Mouse (Mus musculus): ENCODE measurements around the gene Rasa2. TPM values are rescaled to one million over a fixed set of nuclear protein-coding genes. Genes with fewer than 3 reads are reported as not detected.
A peak's percentile ranks its signal among the peaks of the same experiment; 100 is the strongest.
"Not testable (repeated sequence)": the region's sequence is repeated elsewhere in the genome, so short reads cannot be mapped to it uniquely, and the experiment has no call there.

Rasa2 gene
- total and polyA plus RNA-seq, 2 experiments from 2014 or later, result 6.9 to 38.9 TPM

GRCm38 (mm10) chr9:96543643-96544640, 87.5 kb downstream of the Rasa2 start:
- Histone ChIP-seq H3K4me3 (ENCODE audit: low read depth, low read length) (peak overlapping the region; percentile 36), H3K27me3 (ENCODE audit: control insufficient read depth, insufficient read depth, low read length) (no peaks in the 10 kb centered on the region), H3K9me3 (replicated peaks; ENCODE audit: control insufficient read depth, low read length) (no peaks in the 10 kb centered on the region), H3K4me1 (ENCODE audit: control insufficient read depth, insufficient read depth) (no peaks in the 10 kb centered on the region), H3K27ac (ENCODE audit: low read depth) (0 out of 2 replicates have a peak overlapping the region, but pooled peaks have one; percentile 15), H3K9ac (replicated peaks; ENCODE audit: low read depth, low read length) (0 out of 2 replicates have a peak overlapping the region, but pooled peaks have one; percentile 33), H3K36me3 (replicated peaks; ENCODE audit: control insufficient read depth, insufficient read depth, low read length) (peaks cover 27% of the 10 kb centered on the region), H3K4me2 (ENCODE audit: low read depth, low read length) (peak overlapping the region; percentile 54)
- ATAC-seq (ENCODE audit: insufficient read depth, low read depth) (peak; percentile 94), DNase-seq (ENCODE audit: low spot score) (peak; percentile 70)
- TF ChIP-seq CTCF (IDR thresholded peaks at IDR 0.05; ENCODE audit: low read depth) (peak; percentile 55), EP300 (IDR thresholded peaks at IDR 0.05; ENCODE audit: low read depth) (no peak)
- 25% methylated on average over 27 of the region's 27 CpGs for WGBS

GRCm38 (mm10) chr9:96538916-96539315, 92.5 kb downstream of the Rasa2 start:
- ATAC-seq (ENCODE audit: insufficient read depth, low read depth) (no peak), DNase-seq (ENCODE audit: low spot score) (no peak)
- H3K27me3 ChIP-seq (ENCODE audit: control insufficient read depth, insufficient read depth, low read length), result no peaks in the 10 kb centered on the region
- no peak overlapping the region for H3K4me3 ChIP-seq (ENCODE audit: low read depth, low read length)
- H3K4me2 ChIP-seq (ENCODE audit: low read depth, low read length), result no peak overlapping the region
- no peaks in the 10 kb centered on the region for H3K9me3 ChIP-seq (replicated peaks; ENCODE audit: control insufficient read depth, low read length)
- H3K9ac ChIP-seq (replicated peaks; ENCODE audit: low read depth, low read length), result no peak overlapping the region
- H3K27ac ChIP-seq (ENCODE audit: low read depth), result no peak overlapping the region
- TF ChIP-seq EP300 (IDR thresholded peaks at IDR 0.05; ENCODE audit: low read depth) (no peak), CTCF (IDR thresholded peaks at IDR 0.05; ENCODE audit: low read depth) (no peak)
- H3K4me1 ChIP-seq (ENCODE audit: control insufficient read depth, insufficient read depth), result peaks cover 13% of the 10 kb centered on the region; the same call in 1 of the 2 replicates
- 46% methylated on average over 10 of the region's 10 CpGs for WGBS
- peaks cover 12% of the 10 kb centered on the region for H3K36me3 ChIP-seq (replicated peaks; ENCODE audit: control insufficient read depth, insufficient read depth, low read length)

GRCm38 (mm10) chr9:96537615-96537919, 93.8 kb downstream of the Rasa2 start:
- Histone ChIP-seq H3K4me1 (ENCODE audit: control insufficient read depth, insufficient read depth) (peaks cover 13% of the 10 kb centered on the region; the same call in 1 of the 2 replicates), H3K9ac (replicated peaks; ENCODE audit: low read depth, low read length) (no peak overlapping the region), H3K36me3 (replicated peaks; ENCODE audit: control insufficient read depth, insufficient read depth, low read length) (peaks cover 12% of the 10 kb centered on the region), H3K27me3 (ENCODE audit: control insufficient read depth, insufficient read depth, low read length) (no peaks in the 10 kb centered on the region), H3K27ac (ENCODE audit: low read depth) (no peak overlapping the region), H3K9me3 (replicated peaks; ENCODE audit: control insufficient read depth, low read length) (no peaks in the 10 kb centered on the region), H3K4me2 (ENCODE audit: low read depth, low read length) (0 out of 2 replicates have a peak overlapping the region, but pooled peaks have one; percentile 77), H3K4me3 (ENCODE audit: low read depth, low read length) (no peak overlapping the region)
- DNase-seq (ENCODE audit: low spot score) (no peak), ATAC-seq (ENCODE audit: insufficient read depth, low read depth) (no peak)
- TF ChIP-seq EP300 (IDR thresholded peaks at IDR 0.05; ENCODE audit: low read depth) (no peak), CTCF (IDR thresholded peaks at IDR 0.05; ENCODE audit: low read depth) (no peak)
- WGBS, result 88% methylated on average over 6 of the region's 6 CpGs

DNA sequence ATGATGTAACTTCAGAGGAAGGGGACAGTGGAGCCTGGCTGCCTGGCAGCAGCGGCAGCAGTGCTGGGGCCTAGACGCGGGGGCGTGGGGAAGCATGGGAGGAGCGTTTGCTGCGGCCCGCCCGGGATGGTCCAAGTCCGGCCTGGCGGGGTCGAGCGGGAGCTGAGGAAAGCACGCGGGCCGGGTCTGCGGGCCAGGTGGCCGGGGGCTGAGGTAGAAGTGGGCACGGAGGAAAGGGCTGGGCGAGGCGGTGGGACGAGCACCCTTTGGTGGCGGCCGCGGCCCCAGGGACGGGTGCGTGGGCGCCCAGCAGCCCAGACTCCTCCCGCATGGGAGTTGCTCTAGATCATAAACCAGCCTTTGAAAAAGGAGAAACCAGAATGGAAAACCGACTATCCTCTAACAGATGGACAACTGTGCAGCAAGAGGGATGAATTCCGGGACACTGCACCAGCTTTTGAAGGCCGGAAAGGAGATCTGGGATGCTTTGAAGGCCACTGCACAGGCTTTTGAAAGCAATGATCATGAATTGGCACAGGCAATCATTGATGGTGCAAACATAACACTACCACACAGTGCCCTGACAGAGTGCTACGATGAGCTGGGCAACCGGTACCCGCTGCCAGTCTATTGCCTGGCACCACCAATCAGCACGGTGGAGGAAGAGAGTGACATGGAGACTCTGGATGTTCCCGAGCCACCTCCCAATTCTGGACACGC, 94.4 kb downstream of the Rasa2 start:
- Histone ChIP-seq H3K4me1 (ENCODE audit: control insufficient read depth, insufficient read depth) (peaks cover 13% of the 10 kb centered on the region; the same call in 1 of the 2 replicates), H3K27ac (ENCODE audit: low read depth) (peak overlapping the region; percentile 59), H3K27me3 (ENCODE audit: control insufficient read depth, insufficient read depth, low read length) (no peaks in the 10 kb centered on the region), H3K9ac (replicated peaks; ENCODE audit: low read depth, low read length) (peak overlapping the region; percentile 62), H3K9me3 (replicated peaks; ENCODE audit: control insufficient read depth, low read length) (no peaks in the 10 kb centered on the region), H3K4me2 (ENCODE audit: low read depth, low read length) (peak overlapping the region; percentile 77), H3K36me3 (replicated peaks; ENCODE audit: control insufficient read depth, insufficient read depth, low read length) (peaks cover 11% of the 10 kb centered on the region), H3K4me3 (ENCODE audit: low read depth, low read length) (peak overlapping the region; percentile 54)
- 23% methylated on average over 37 of the region's 37 CpGs for WGBS
- peak; percentile 66 for DNase-seq (ENCODE audit: low spot score)
- TF ChIP-seq CTCF (IDR thresholded peaks at IDR 0.05; ENCODE audit: low read depth), result no peak
- TF ChIP-seq EP300 (IDR thresholded peaks at IDR 0.05; ENCODE audit: low read depth), result no peak
- ATAC-seq (ENCODE audit: insufficient read depth, low read depth), result peak; percentile 83

GRCm38 (mm10) chr9:96536093-96536492, 95.3 kb downstream of the Rasa2 start:
- not testable (repeated sequence) for H3K36me3 ChIP-seq (replicated peaks; ENCODE audit: control insufficient read depth, insufficient read depth, low read length); H3K9me3 ChIP-seq (replicated peaks; ENCODE audit: control insufficient read depth, low read length); H3K27ac ChIP-seq (ENCODE audit: low read depth); H3K4me2 ChIP-seq (ENCODE audit: low read depth, low read length); H3K9ac ChIP-seq (replicated peaks; ENCODE audit: low read depth, low read length); H3K27me3 ChIP-seq (ENCODE audit: control insufficient read depth, insufficient read depth, low read length); ATAC-seq (ENCODE audit: insufficient read depth, low read depth); H3K4me3 ChIP-seq (ENCODE audit: low read depth, low read length); DNase-seq (ENCODE audit: low spot score)
- H3K4me1 ChIP-seq (ENCODE audit: control insufficient read depth, insufficient read depth), result peaks cover 13% of the 10 kb centered on the region; the same call in 1 of the 2 replicates
- WGBS, result 85% methylated on average over 4 of the region's 4 CpGs

All from heart, postnatal 0 days (tissue).